Mouse (Mus musculus): ENCODE data around the gene Ccl22.
A peak's percentile ranks its signal among the peaks of the same experiment; 100 is the strongest.

Ccl22 gene

GRCm38 (mm10) chr8:94778895-94779533 lies 33.6 kb downstream of the Ccl22 start:
- DNase-seq (ENCODE audit: low spot score in 2 of 2): no peak

GRCm38 (mm10) chr8:94779534-94780294 lies 34.3 kb downstream of the Ccl22 start:
- DNase-seq (ENCODE audit: low spot score in 2 of 2): no peak

- DNase-seq (ENCODE audit: low spot score in 2 of 2): no peak
Observed at GRCm38 (mm10) chr8:94780491-94781154, 35.2 kb downstream of the Ccl22 start.

- DNase-seq (ENCODE audit: low spot score in 2 of 2): no peak
Observed at GRCm38 (mm10) chr8:94781155-94781837, 35.9 kb downstream of the Ccl22 start.

GRCm38 (mm10) chr8:94781838-94782235 lies 36.4 kb downstream of the Ccl22 start:
- no peak for DNase-seq (ENCODE audit: low spot score in 2 of 2)

GRCm38 (mm10) chr8:94783890-94784289 lies 38.5 kb downstream of the Ccl22 start:
- DNase-seq (ENCODE audit: low spot score in 2 of 2): no peak

- DNase-seq (ENCODE audit: low spot score in 2 of 2): no peak
Observed at GRCm38 (mm10) chr8:94785247-94785985, 40.0 kb downstream of the Ccl22 start.

GRCm38 (mm10) chr8:94785995-94786595 lies 40.7 kb downstream of the Ccl22 start:
- no peak for DNase-seq (ENCODE audit: low spot score in 2 of 2)

- no peak for DNase-seq (ENCODE audit: low spot score in 2 of 2)
Observed at GRCm38 (mm10) chr8:94787524-94788501, 42.4 kb downstream of the Ccl22 start.

GRCm38 (mm10) chr8:94789256-94789955 lies 44.0 kb downstream of the Ccl22 start:
- DNase-seq (ENCODE audit: low spot score in 2 of 2): no peak

GRCm38 (mm10) chr8:94794368-94794767 lies 49.0 kb downstream of the Ccl22 start:
- DNase-seq (ENCODE audit: low spot score in 2 of 2): no peak

- no peak for DNase-seq (ENCODE audit: low spot score in 2 of 2)
Observed at GRCm38 (mm10) chr8:94794782-94795181, 49.4 kb downstream of the Ccl22 start.

GRCm38 (mm10) chr8:94800278-94800968 lies 55.0 kb downstream of the Ccl22 start:
- DNase-seq (ENCODE audit: low spot score in 2 of 2): peak in 1 of 2 experiments; percentile 71

Data from right cerebral cortex, postnatal 36 days (tissue).